Mouse (Mus musculus) adrenal gland, adult 2 months (tissue): ENCODE results near the gene Dus2. TPM values are rescaled to one million over a fixed set of nuclear protein-coding genes. Genes with fewer than 3 reads are reported as not detected.
"Not testable (repeated sequence)": the region's sequence is repeated elsewhere in the genome, so short reads cannot be mapped to it uniquely, and the experiment has no call there.

Source experiments
- DNase-seq: peaks from one replicate; pipeline ENCODE4 v3.0.0; 2021
- long read RNA-seq: library from polyadenylated mRNA; stranded (forward); transcript quantifications from one replicate; pipeline ENCODE4 v2.0.0, GENCODE M21; 2021
- polyA plus RNA-seq: library from polyadenylated mRNA; depleted of rRNA; stranded (reverse); fragments of >200 nt; gene quantifications from 2 replicates; pipeline ENCODE4 v1.2.3, GENCODE M21; 2012; rRNA removed
- total RNA-seq, 2 experiments: library from RNA; stranded (reverse); gene quantifications; 2 replicates each; pipeline ENCODE4 v1.2.3; 2021

Dus2 gene
- total RNA-seq (10 to 100 TPM; 13.6 to 19.6 TPM), polyA plus RNA-seq (5.5 and 5.6 TPM in 2 replicates)
- long read RNA-seq, transcript Dus2-201 (16 exons, 1,860 nt), result major isoform, 26 of 30 reads
- long read RNA-seq, partial matches to known transcripts, result 1 of 30 reads
- long read RNA-seq, other reads (novel, unspliced or antisense), result 3 of 30 reads

DNA sequence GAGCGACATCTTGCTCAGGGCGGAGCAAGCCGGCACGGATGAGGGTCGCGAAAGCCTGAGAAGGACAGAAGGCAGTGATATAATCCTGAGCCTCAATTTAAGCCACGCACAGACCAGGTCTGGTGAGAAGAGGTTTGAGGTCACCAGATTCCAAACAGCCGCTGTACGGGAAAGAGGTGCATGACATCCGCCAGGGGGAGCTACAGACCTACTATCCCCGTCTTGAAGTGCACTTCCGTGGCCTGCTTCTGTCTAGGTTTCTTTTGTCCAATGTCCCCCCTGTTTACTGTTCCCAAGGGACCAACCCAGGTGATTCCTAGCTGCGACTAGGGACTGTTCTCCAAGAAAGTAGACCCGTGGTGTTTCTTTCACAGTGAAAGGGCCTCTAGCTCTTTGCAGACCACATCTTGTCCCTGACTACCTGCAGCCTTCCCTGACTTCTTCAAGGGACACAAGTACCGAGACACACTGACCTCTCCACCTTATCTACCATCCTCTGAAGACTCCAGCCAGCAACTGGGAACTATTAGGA, at the start of gene Dus2:
Gene Dus2, plus strand, starts transcription at position 482 of the 532 bp plus-strand sequence.
- peak; percentile 80 for DNase-seq

GRCm38 (mm10) chr8:105942026-105942425, 49.1 kb upstream of the Dus2 start:
- no peak for DNase-seq

DNA sequence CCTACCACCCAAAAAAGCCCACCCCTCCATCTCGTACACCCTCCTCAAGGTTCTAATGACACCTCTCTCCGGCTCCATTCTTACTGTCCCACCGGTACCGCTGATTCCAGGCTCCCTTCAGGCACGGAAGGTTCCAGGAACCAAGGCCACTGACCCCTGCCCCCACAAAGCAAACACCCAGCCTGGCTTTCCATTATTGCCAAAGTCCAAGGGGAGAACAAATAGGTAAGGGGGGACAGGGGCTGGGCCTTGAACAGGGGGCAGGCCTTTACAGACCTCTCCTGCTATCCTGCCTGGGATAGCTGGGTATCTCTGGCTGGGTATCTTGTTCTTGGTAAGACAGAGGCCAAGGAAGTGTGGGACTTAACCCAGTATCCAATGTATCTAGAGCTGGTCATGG, 48.6 kb upstream of the Dus2 start:
- DNase-seq, result no peak

DNA sequence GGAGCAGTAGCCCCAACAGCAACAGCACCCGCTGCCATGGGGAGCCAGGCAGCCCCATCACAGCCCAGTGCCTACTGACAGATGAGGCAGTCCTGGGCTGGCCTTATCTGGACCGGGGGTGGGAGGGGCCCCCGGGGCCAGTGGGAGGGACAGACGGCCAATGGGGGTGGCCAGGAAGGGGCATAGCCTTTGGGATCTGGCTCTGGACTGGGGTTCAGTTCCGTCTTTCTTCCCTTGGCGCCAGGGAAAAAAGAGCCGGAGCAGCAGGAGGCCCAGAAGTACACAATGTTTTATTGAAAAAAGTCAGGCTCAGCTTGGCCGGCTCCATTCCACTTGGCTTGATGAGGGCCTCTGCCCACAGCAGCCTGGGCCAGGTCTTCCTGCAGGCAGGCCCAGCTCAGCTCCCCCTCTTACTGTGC, 47.8 kb upstream of the Dus2 start, which contains the start of gene Lcat:
Gene Lcat, minus strand, starts transcription at position 62 of the 419 bp plus-strand sequence.
- peak; percentile 37 for DNase-seq

GRCm38 (mm10) chr8:105949350-105949749, 41.8 kb upstream of the Dus2 start:
- peak; percentile 48 for DNase-seq

GRCm38 (mm10) chr8:105951057-105951659, 40.0 kb upstream of the Dus2 start:
- no peak for DNase-seq

- DNase-seq, result no peak
Observed at GRCm38 (mm10) chr8:105956556-105956955, 34.6 kb upstream of the Dus2 start.

- DNase-seq, result peak; percentile 76
Observed at GRCm38 (mm10) chr8:105957813-105958212, 33.3 kb upstream of the Dus2 start.

DNA sequence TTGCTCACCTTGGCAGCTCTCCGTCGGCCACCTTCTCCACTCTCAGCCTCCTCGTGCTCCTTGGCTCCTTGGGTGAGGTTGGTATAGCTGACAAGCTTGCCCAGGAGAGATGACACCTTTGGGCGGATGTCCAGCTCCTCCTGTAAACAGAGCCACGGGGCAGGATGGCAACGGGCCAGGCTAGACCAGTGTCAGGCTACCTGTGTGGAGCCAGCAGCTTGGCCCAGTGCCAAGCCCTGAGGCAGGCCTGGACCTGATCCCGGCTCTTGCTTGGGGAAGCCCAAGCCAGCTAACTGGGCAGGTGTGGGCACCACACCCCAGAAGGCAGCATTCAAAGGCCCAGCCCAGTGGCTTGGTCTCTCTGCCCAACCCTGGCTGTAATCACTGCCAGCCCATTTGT, 31.8 kb upstream of the Dus2 start:
- peak; percentile 28 for DNase-seq

DNA sequence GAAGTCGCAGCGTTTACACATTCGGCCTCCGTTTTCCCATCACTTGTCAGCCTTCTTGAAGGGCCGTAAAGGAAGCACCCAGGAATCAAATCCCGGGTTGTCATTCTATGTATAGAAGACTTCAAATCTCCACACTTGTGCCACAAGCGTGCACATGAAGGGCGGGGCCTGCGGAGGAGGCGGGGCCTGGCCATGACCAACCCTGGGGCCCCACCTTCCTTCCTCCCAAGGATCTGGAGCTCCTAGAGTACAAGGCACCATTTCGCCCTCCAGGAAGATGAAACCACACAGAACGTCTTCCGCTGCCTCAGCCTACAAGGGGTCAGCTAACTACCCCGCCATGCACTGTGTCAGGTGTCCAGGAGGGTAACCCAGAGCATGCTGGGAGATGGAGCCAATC, 30.0 kb upstream of the Dus2 start:
- no peak for DNase-seq

GRCm38 (mm10) chr8:105961536-105961935, 29.6 kb upstream of the Dus2 start:
- no peak for DNase-seq

DNA sequence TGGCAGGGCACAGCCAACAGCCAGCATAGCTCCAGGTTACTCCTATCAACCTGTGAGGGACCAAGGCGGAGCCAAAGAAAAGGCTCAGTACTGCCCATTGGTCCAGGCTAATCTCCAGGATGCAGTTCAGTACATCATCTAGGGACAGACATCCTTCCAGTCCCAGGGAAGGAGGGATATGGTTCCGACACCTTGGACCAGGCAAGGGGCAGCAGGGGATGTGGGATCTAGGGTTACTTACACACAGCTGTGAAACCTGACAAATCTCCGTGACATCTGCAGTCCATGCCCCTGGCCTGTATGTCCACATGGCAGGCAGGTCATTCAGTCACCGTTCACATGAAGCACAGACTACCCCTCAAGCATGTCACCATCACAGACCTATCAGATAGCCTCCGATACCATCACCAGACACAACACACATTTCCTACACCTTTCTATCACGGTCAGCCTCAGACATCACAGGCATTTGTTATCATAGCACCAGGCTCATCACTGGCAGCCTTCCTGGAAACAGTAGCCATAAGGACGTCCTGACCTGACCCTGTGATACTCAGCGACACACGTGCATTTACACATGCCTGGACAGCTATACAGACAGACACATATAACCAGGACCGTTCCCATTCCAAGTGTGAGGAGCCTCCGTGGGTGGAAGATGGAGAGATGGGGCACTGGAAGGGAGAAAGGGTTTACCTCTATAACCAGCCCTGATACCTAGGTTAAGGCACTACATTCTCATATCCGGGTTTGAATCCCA, 26.5 kb upstream of the Dus2 start:
- no peak for DNase-seq

DNA sequence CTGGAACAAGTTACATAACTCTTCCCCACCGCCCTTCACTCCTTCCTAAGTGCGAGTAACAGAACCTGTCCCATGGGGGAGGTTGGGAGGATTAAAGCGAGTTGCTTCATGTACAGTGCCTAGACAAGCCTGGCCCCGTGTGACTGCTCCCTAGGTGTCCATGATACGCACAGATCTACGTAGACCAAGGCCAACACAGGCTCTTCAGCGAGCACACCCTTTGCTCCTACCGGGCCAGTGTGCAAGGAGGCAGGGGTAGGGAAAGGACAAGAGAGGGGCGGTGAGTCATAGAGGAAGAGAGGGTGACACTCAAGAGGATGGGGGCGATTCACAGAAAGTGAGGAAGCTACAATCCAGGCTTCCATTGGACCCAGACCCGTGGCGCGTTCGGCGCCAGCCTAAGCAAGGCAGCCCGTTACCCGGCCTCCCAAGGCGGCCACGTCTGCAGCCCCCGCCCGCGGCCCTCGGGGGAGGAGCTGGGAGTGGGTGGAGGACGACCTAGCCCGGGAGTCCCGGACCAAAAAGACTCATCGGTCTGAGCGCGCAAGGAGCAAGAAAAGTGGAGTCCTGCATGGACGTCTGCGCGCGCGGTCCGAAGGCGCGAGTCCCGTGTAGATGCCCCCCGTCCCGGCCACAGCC, 25.8 kb upstream of the Dus2 start:
- DNase-seq, result peak; percentile 81

DNA sequence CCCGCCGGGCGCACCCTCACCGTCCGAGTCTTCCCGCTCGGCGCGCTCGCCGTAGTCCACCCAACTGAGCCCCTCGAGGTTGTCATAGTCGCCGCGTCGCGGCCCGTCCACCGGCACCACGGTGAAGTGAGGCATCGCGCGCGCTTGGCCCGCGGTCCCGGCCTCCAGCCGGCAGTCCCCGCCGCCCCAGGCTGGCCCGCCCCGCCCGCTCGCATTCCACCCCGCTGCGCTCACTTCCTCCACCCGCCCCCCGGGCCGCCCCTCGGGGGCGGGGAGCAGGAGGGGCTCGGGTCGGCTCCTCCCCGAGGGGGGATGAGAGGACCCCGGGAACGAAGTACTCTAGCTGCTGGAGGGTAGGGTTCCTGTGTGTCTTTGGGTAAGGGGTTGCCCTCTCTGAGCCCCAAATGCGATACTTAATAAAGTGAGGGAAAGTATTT, 25.2 kb upstream of the Dus2 start, which contains the start of gene Slc12a4:
Gene Slc12a4, minus strand, starts transcription at position 193 of the 437 bp plus-strand sequence.
- peak; percentile 92 for DNase-seq

DNA sequence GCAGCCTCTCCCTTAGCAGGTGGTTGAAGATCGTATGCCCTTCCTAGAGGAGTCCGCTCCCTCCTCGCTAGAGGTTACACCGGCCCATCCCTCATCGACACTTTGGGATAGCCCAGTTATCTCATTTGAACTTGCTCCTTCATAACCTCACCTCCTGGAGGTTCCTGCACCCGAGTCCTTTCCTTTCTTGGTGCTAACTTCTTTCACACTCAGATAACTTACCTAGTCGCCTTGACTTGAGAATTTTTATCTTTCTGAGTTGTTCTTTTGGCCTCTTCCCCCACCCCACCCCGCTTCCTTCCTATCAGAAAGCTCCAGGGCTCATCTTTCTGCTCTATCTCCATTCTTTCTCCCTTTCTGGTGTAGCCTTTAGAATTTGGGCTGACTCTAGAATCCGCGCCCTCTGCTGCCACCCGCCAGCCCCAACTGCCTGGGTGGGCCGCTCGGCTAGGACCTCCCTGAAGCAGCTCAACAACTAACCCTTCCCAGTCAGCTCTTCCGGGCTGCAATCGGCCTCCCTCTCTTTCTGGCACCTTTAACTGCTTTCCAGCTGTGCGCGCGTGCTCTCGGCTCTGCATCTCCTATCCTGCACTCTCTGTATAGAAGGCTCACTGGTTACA, 24.3 kb upstream of the Dus2 start:
- no peak for DNase-seq

GRCm38 (mm10) chr8:105969367-105969766, 21.8 kb upstream of the Dus2 start:
- DNase-seq, result no peak

DNA sequence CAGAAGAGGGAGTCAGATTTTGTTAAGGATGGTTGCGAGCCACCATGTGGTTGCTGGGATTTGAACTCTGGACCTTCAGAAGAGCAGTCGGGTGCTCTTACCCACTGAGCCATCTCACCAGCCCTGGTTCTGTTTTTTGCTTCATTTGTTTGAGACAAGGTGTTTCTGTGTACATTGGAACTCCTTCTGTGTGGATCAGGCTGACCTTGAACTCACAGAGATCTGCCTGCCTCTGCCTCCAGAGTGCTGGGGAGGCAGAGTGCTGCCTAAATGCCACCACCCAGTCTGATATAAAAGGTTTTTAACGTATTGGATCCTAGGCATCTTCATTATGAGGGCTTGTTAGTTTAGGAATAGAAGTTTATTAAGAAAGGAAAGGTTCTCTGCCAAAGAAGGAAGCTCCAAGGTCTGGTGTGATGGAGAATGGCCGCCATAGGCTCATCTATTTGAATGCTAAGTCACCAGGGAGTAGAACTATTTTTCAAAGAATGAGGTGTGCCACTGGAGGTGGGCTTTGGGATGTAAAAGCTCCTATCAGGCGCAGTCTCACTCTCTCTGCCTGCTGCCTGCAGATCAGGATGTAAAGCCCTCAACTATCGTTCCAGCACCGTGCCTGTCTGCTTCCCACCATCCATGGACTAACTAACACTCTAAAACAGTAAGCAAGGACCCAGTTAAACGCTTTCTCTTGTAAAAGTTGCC, 20.0 kb upstream of the Dus2 start:
- no peak for DNase-seq

- DNase-seq, result no peak
Observed at GRCm38 (mm10) chr8:105975363-105975762, 15.8 kb upstream of the Dus2 start.

- no peak for DNase-seq
Observed at GRCm38 (mm10) chr8:105979325-105979724, 11.8 kb upstream of the Dus2 start, which contains the start of gene Dpep3. Gene Dpep3, minus strand, starts transcription at chr8:105979429.

DNA sequence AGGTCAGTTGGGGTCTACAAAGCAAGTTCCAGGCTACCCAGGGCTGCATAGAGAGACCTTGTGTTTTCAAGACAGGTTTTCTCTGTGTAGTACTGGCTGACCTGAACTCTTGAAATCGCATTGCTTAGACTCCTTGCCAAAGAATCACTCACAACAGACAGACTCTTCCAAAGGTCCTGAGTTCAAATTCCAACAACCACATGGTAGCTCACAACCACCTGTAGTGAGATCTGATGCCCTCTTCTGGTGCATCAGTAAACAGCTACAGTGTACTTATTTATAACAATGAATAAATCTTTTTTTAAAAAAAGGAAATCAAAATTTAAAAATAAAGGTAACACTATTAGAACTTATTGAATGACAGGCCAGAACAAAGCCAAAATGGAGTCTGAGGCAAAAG, 10.0 kb upstream of the Dus2 start:
- no peak for DNase-seq

GRCm38 (mm10) chr8:105983406-105983805, 7.7 kb upstream of the Dus2 start:
- DNase-seq, result not testable (repeated sequence)
